Mouse (Mus musculus): ENCODE results near the gene Adamts8.

The Adamts8 gene

GRCm38 (mm10) chr9:30906426-30906825 is 35.9 kb upstream of the Adamts8 start:
- no peaks in the 10 kb centered on the region for H3K36me3 ChIP-seq (ENCODE audit: insufficient read depth, low read length)
- no peaks in the 10 kb centered on the region for H3K9me3 ChIP-seq (ENCODE audit: low read length)
- 0 out of 2 replicates have a peak, but pooled peaks cover 4% of the 10 kb centered on the region for H3K27me3 ChIP-seq (ENCODE audit: insufficient read depth, low read length)
- TF ChIP-seq NANOG (IDR thresholded peaks at IDR 0.05; ENCODE audit: borderline replicate concordance, low read length) (no peak), CTCF (conservative IDR thresholded peaks at IDR 0.05; ENCODE audit: low read length) (no peak), POU5F1 (IDR thresholded peaks at IDR 0.05; ENCODE audit: borderline replicate concordance, low read length) (no peak)
- no peak overlapping the region for H3K4me3 ChIP-seq (replicated peaks; ENCODE audit: low read length)
- H3K4me1 ChIP-seq (replicated peaks; ENCODE audit: low read depth, low read length), result no peaks in the 10 kb centered on the region

GRCm38 (mm10) chr9:30907677-30908295 is 34.6 kb upstream of the Adamts8 start:
- no peaks in the 10 kb centered on the region for H3K9me3 ChIP-seq (ENCODE audit: low read length)
- no peaks in the 10 kb centered on the region for H3K4me1 ChIP-seq (replicated peaks; ENCODE audit: low read depth, low read length)
- no peak overlapping the region for H3K4me3 ChIP-seq (replicated peaks; ENCODE audit: low read length)
- TF ChIP-seq NANOG (IDR thresholded peaks at IDR 0.05; ENCODE audit: borderline replicate concordance, low read length) (no peak), CTCF (conservative IDR thresholded peaks at IDR 0.05; ENCODE audit: low read length) (no peak), POU5F1 (IDR thresholded peaks at IDR 0.05; ENCODE audit: borderline replicate concordance, low read length) (no peak)
- no peaks in the 10 kb centered on the region for H3K36me3 ChIP-seq (ENCODE audit: insufficient read depth, low read length)
- no peaks in the 10 kb centered on the region for H3K27me3 ChIP-seq (ENCODE audit: insufficient read depth, low read length)

GRCm38 (mm10) chr9:30908296-30908690 is 34.1 kb upstream of the Adamts8 start:
- TF ChIP-seq CTCF (conservative IDR thresholded peaks at IDR 0.05; ENCODE audit: low read length), result no peak
- no peak for TF ChIP-seq NANOG (IDR thresholded peaks at IDR 0.05; ENCODE audit: borderline replicate concordance, low read length)
- no peaks in the 10 kb centered on the region for H3K27me3 ChIP-seq (ENCODE audit: insufficient read depth, low read length)
- no peak overlapping the region for H3K4me3 ChIP-seq (replicated peaks; ENCODE audit: low read length)
- H3K9me3 ChIP-seq (ENCODE audit: low read length), result no peaks in the 10 kb centered on the region
- H3K4me1 ChIP-seq (replicated peaks; ENCODE audit: low read depth, low read length), result no peaks in the 10 kb centered on the region
- H3K36me3 ChIP-seq (ENCODE audit: insufficient read depth, low read length), result no peaks in the 10 kb centered on the region

GRCm38 (mm10) chr9:30908973-30909372 is 33.4 kb upstream of the Adamts8 start:
- TF ChIP-seq NANOG (IDR thresholded peaks at IDR 0.05; ENCODE audit: borderline replicate concordance, low read length), result no peak
- TF ChIP-seq POU5F1 (IDR thresholded peaks at IDR 0.05; ENCODE audit: borderline replicate concordance, low read length), result no peak
- no peak for TF ChIP-seq CTCF (conservative IDR thresholded peaks at IDR 0.05; ENCODE audit: low read length)
- Histone ChIP-seq H3K36me3 (ENCODE audit: insufficient read depth, low read length) (no peaks in the 10 kb centered on the region), H3K4me1 (replicated peaks; ENCODE audit: low read depth, low read length) (no peaks in the 10 kb centered on the region)

GRCm38 (mm10) chr9:30910491-30910890 is 31.9 kb upstream of the Adamts8 start:
- no peaks in the 10 kb centered on the region for H3K4me1 ChIP-seq (replicated peaks; ENCODE audit: low read depth, low read length)
- H3K36me3 ChIP-seq (ENCODE audit: insufficient read depth, low read length), result no peaks in the 10 kb centered on the region
- H3K27me3 ChIP-seq (ENCODE audit: insufficient read depth, low read length), result 0 out of 2 replicates have a peak, but pooled peaks cover 7% of the 10 kb centered on the region
- no peak overlapping the region for H3K4me3 ChIP-seq (replicated peaks; ENCODE audit: low read length)
- TF ChIP-seq POU5F1 (IDR thresholded peaks at IDR 0.05; ENCODE audit: borderline replicate concordance, low read length) (no peak), CTCF (conservative IDR thresholded peaks at IDR 0.05; ENCODE audit: low read length) (no peak), NANOG (IDR thresholded peaks at IDR 0.05; ENCODE audit: borderline replicate concordance, low read length) (no peak)
- H3K9me3 ChIP-seq (ENCODE audit: low read length), result no peaks in the 10 kb centered on the region

More at GRCm38 (mm10) chr9:30908973-30909372, 33.4 kb upstream of the Adamts8 start:
- H3K4me3 ChIP-seq (replicated peaks; ENCODE audit: low read length), result no peak overlapping the region
- H3K27me3 ChIP-seq (ENCODE audit: insufficient read depth, low read length), result no peaks in the 10 kb centered on the region
- no peaks in the 10 kb centered on the region for H3K9me3 ChIP-seq (ENCODE audit: low read length)

- Histone ChIP-seq H3K4me3 (replicated peaks; ENCODE audit: low read length) (no peak overlapping the region), H3K27me3 (ENCODE audit: insufficient read depth, low read length) (0 out of 2 replicates have a peak, but pooled peaks cover 7% of the 10 kb centered on the region), H3K36me3 (ENCODE audit: insufficient read depth, low read length) (no peaks in the 10 kb centered on the region), H3K9me3 (ENCODE audit: low read length) (no peaks in the 10 kb centered on the region), H3K4me1 (replicated peaks; ENCODE audit: low read depth, low read length) (no peaks in the 10 kb centered on the region)
- TF ChIP-seq POU5F1 (IDR thresholded peaks at IDR 0.05; ENCODE audit: borderline replicate concordance, low read length), result no peak
- TF ChIP-seq NANOG (IDR thresholded peaks at IDR 0.05; ENCODE audit: borderline replicate concordance, low read length), result no peak
- TF ChIP-seq CTCF (conservative IDR thresholded peaks at IDR 0.05; ENCODE audit: low read length), result no peak
These were observed 30.2 kb upstream of the Adamts8 start for GRCm38 (mm10) chr9:30912161-30912560.

GRCm38 (mm10) chr9:30913429-30913828 is 28.9 kb upstream of the Adamts8 start:
- Histone ChIP-seq H3K4me3 (replicated peaks; ENCODE audit: low read length) (no peak overlapping the region), H3K4me1 (replicated peaks; ENCODE audit: low read depth, low read length) (no peaks in the 10 kb centered on the region), H3K9me3 (ENCODE audit: low read length) (peaks cover 2% of the 10 kb centered on the region), H3K27me3 (ENCODE audit: insufficient read depth, low read length) (0 out of 2 replicates have a peak, but pooled peaks cover 7% of the 10 kb centered on the region), H3K36me3 (ENCODE audit: insufficient read depth, low read length) (no peaks in the 10 kb centered on the region)
- TF ChIP-seq POU5F1 (IDR thresholded peaks at IDR 0.05; ENCODE audit: borderline replicate concordance, low read length), result no peak
- no peak for TF ChIP-seq NANOG (IDR thresholded peaks at IDR 0.05; ENCODE audit: borderline replicate concordance, low read length)
- no peak for TF ChIP-seq CTCF (conservative IDR thresholded peaks at IDR 0.05; ENCODE audit: low read length)

GRCm38 (mm10) chr9:30914241-30914640 is 28.1 kb upstream of the Adamts8 start:
- H3K36me3 ChIP-seq (ENCODE audit: insufficient read depth, low read length), result no peaks in the 10 kb centered on the region
- no peaks in the 10 kb centered on the region for H3K4me1 ChIP-seq (replicated peaks; ENCODE audit: low read depth, low read length)
- H3K4me3 ChIP-seq (replicated peaks; ENCODE audit: low read length), result no peak overlapping the region
- no peak for TF ChIP-seq NANOG (IDR thresholded peaks at IDR 0.05; ENCODE audit: borderline replicate concordance, low read length)
- TF ChIP-seq POU5F1 (IDR thresholded peaks at IDR 0.05; ENCODE audit: borderline replicate concordance, low read length), result no peak
- no peak for TF ChIP-seq CTCF (conservative IDR thresholded peaks at IDR 0.05; ENCODE audit: low read length)
- H3K27me3 ChIP-seq (ENCODE audit: insufficient read depth, low read length), result 0 out of 2 replicates have a peak, but pooled peaks cover 7% of the 10 kb centered on the region
- peaks cover 10% of the 10 kb centered on the region for H3K9me3 ChIP-seq (ENCODE audit: low read length)
